Mouse (Mus musculus): Measurements from ENCODE around the gene Npsr1. TPM values are rescaled to one million over a fixed set of nuclear protein-coding genes. Genes with fewer than 3 reads are reported as not detected.

Npsr1 gene
- total RNA-seq (2012; rRNA removed), result 0.13 and 0.38 TPM in 2 replicates
- 0.13 TPM in 1 of 2 replicates, not detected in the other for total RNA-seq (2014; rRNA removed)
- not detected in 2 replicates for polyA plus RNA-seq (2012; ENCODE audit: insufficient read length, low read depth)

DNA sequence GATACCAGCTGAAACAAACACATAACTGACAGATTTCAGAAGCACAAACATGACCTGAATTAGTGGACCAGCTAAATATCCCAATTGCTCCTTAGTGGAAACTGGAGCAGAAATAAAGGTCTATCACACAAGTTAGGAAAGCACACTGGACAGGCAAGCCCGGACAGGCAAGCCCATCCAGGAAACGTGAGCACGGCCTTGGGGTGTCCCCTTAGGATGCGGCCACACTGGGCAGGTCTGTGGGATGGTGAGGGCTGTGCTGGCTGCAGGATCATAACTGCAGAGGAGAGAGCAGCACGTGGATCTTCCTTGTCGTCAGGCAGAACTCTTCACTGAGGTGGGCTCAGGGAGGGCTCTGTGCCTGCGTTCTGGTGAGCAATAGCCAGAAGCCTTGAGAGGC is at the start of gene Npsr1:
TSS of gene Npsr1 (plus strand) at position 301 of the 400 bp plus-strand sequence.
- TF ChIP-seq CHD1 (IDR thresholded peaks at IDR 0.05; ENCODE audit: low read depth, low read length), result no peak
- TF ChIP-seq POLR2A (IDR thresholded peaks at IDR 0.05; ENCODE audit: low read depth, low read length), result no peak
- no peak for TF ChIP-seq NELFE (IDR thresholded peaks at IDR 0.05; ENCODE audit: low read depth, low read length)
- no peak for TF ChIP-seq KAT2A (IDR thresholded peaks at IDR 0.05; ENCODE audit: insufficient replicate concordance, low read length)
- peak; percentile 77 for TF ChIP-seq BHLHE40 (IDR thresholded peaks at IDR 0.05; ENCODE audit: low read depth, low read length)
- no peak for TF ChIP-seq ZKSCAN1 (IDR thresholded peaks at IDR 0.05; ENCODE audit: borderline replicate concordance, low read depth, low read length)
- Histone ChIP-seq H3K79me2 (replicated peaks; ENCODE audit: control insufficient read depth, extremely low read depth, insufficient read depth, poor library complexity, severe bottlenecking) (no peaks in the 10 kb centered on the region), H3K4me1 (ENCODE audit: control insufficient read depth in 1 of 2, insufficient read depth in 2 of 2) (peaks cover 17 to 33% of the 10 kb centered on the region in 2 experiments), H3K4me3 (replicated peaks in 1 of 3; ENCODE audit: low read depth in 2 of 3, low read length in 2 of 3, poor library complexity in 1 of 3) (peak within 1 kb of the TSS in 2 of 3 experiments; percentile 6 to 26), H3K27me3 (replicated peaks) (no peaks in the 10 kb centered on the region), H3K9ac (ENCODE audit: insufficient read depth, low read depth) (peak within 1 kb of the TSS; percentile 52; the same call in 1 of the 2 replicates), H3K4me2 (ENCODE audit: insufficient read depth, low read depth, poor library complexity, severe bottlenecking) (peak within 1 kb of the TSS; percentile 59), H3K36me3 (replicated peaks in 1 of 2; ENCODE audit: control insufficient read depth in 1 of 2, insufficient read depth in 1 of 2, low read length in 1 of 2) (no peaks in the 10 kb centered on the region), H3K27ac (ENCODE audit: insufficient read depth, low read depth) (peak within 1 kb of the TSS; percentile 50; the same call in 1 of the 2 replicates), H3K9me3 (replicated peaks; ENCODE audit: low read length) (no peaks in the 10 kb centered on the region)
- in situ Hi-C loops (cut with MboI; ENCODE audit: low pct_ligation_motif_present, low pct_unique_long_range_greater_than_20kb, low sequenced_read_pairs) (no loop called here), dilution Hi-C loops (cut with MboI; ENCODE audit: extremely low pct_ligation_motif_present, extremely low pct_unique_long_range_greater_than_20kb, low sequenced_read_pairs) (no loop called here)
- no peak for DNase-seq (ENCODE audit: extremely low read depth)

DNA sequence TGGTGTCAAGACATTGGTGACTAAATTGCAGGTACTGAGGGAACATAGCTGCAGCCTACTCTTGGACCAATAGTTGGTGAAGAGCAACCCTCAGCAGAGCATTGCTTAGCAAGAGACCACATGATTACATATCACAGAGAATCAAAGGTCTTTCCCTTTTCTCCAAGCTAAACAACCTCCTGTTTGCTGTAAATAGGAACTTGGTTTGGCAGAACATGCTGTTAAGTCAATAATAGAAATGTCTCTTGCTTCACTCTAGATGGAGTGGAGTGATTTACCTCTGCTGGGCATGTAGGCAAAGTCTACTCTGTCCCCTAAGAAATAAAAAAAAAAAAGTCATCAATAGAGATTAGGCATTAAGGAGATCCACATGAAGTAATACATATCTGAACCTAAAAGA is 46.3 kb upstream of the Npsr1 start:
- Histone ChIP-seq H3K27ac (ENCODE audit: insufficient read depth, low read depth) (no peak overlapping the region), H3K36me3 (replicated peaks in 1 of 2; ENCODE audit: control insufficient read depth in 1 of 2, insufficient read depth in 1 of 2, low read length in 1 of 2) (no peaks in the 10 kb centered on the region), H3K9ac (ENCODE audit: insufficient read depth, low read depth) (no peak overlapping the region), H3K27me3 (replicated peaks) (no peaks in the 10 kb centered on the region), H3K4me3 (replicated peaks in 1 of 3; ENCODE audit: low read depth in 2 of 3, low read length in 2 of 3, poor library complexity in 1 of 3) (no peak overlapping the region), H3K4me1 (ENCODE audit: control insufficient read depth in 1 of 2, insufficient read depth in 2 of 2) (no peaks in the 10 kb centered on the region), H3K9me3 (replicated peaks; ENCODE audit: low read length) (no peaks in the 10 kb centered on the region), H3K79me2 (replicated peaks; ENCODE audit: control insufficient read depth, extremely low read depth, insufficient read depth, poor library complexity, severe bottlenecking) (no peaks in the 10 kb centered on the region), H3K4me2 (ENCODE audit: insufficient read depth, low read depth, poor library complexity, severe bottlenecking) (no peak overlapping the region)
- TF ChIP-seq E2F4 (IDR thresholded peaks at IDR 0.05; ENCODE audit: insufficient replicate concordance, low read depth, low read length) (no peak), MXI1 (IDR thresholded peaks at IDR 0.05; ENCODE audit: low read depth, low read length) (no peak), NELFE (IDR thresholded peaks at IDR 0.05; ENCODE audit: low read depth, low read length) (no peak), BHLHE40 (IDR thresholded peaks at IDR 0.05; ENCODE audit: low read depth, low read length) (no peak), TCF12 (IDR thresholded peaks at IDR 0.05; ENCODE audit: low read depth, low read length) (no peak), KAT2A (IDR thresholded peaks at IDR 0.05; ENCODE audit: insufficient replicate concordance, low read length) (no peak), NRF1 (IDR thresholded peaks at IDR 0.05; ENCODE audit: low read depth, low read length) (no peak), EP300 (IDR thresholded peaks at IDR 0.05; ENCODE audit: low read length) (no peak), MEF2A (IDR thresholded peaks at IDR 0.05; ENCODE audit: borderline replicate concordance, low read depth, low read length) (no peak), TBP (conservative IDR thresholded peaks at IDR 0.05; ENCODE audit: low read depth, low read length) (no peak)
- in situ Hi-C loops (cut with MboI; ENCODE audit: low pct_ligation_motif_present, low pct_unique_long_range_greater_than_20kb, low sequenced_read_pairs) (no loop called here), dilution Hi-C loops (cut with MboI; ENCODE audit: extremely low pct_ligation_motif_present, extremely low pct_unique_long_range_greater_than_20kb, low sequenced_read_pairs) (no loop called here)
- no peak for DNase-seq (ENCODE audit: extremely low read depth)

DNA sequence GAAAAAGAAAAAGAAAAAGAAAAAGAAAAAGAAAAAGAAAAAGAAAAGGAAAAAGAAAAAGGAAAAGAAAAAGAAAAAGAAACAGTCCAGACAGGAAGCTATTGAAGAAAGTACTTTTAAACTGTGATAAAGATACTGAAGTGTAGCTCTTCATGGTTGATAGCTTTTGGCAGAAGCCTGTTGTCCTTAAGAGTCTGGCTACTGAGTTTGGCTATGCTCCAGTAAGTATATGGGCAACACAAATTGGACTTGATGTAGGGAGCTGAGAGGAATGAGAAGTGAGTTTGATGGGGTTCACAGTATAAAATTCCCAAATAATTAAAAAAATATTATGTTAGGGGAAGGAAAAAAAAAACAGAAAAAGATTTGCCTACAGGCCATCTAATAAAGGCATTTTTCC is 34.5 kb upstream of the Npsr1 start:
- no peak overlapping the region for H3K27ac ChIP-seq (ENCODE audit: insufficient read depth, low read depth)
- no peaks in the 10 kb centered on the region for H3K4me1 ChIP-seq (ENCODE audit: control insufficient read depth in 1 of 2, insufficient read depth in 2 of 2)
- H3K9ac ChIP-seq (ENCODE audit: insufficient read depth, low read depth), result no peak overlapping the region
- no peaks in the 10 kb centered on the region for H3K27me3 ChIP-seq (replicated peaks)
- no peak overlapping the region for H3K4me2 ChIP-seq (ENCODE audit: insufficient read depth, low read depth, poor library complexity, severe bottlenecking)
- dilution Hi-C loops (cut with MboI; ENCODE audit: extremely low pct_ligation_motif_present, extremely low pct_unique_long_range_greater_than_20kb, low sequenced_read_pairs) (no loop called here), in situ Hi-C loops (cut with MboI; ENCODE audit: low pct_ligation_motif_present, low pct_unique_long_range_greater_than_20kb, low sequenced_read_pairs) (no loop called here)
- no peak overlapping the region for H3K4me3 ChIP-seq (replicated peaks in 1 of 3; ENCODE audit: low read depth in 2 of 3, low read length in 2 of 3, poor library complexity in 1 of 3)
- no peaks in the 10 kb centered on the region for H3K36me3 ChIP-seq (replicated peaks in 1 of 2; ENCODE audit: control insufficient read depth in 1 of 2, insufficient read depth in 1 of 2, low read length in 1 of 2)
- no peak for DNase-seq (ENCODE audit: extremely low read depth)
- no peaks in the 10 kb centered on the region for H3K79me2 ChIP-seq (replicated peaks; ENCODE audit: control insufficient read depth, extremely low read depth, insufficient read depth, poor library complexity, severe bottlenecking)
- TF ChIP-seq CHD1 (IDR thresholded peaks at IDR 0.05; ENCODE audit: low read depth, low read length) (no peak), POLR2AphosphoS2 (IDR thresholded peaks at IDR 0.05; ENCODE audit: low read depth, low read length) (no peak), ETS1 (conservative IDR thresholded peaks at IDR 0.05; ENCODE audit: low read depth, low read length) (no peak), HCFC1 (IDR thresholded peaks at IDR 0.05; ENCODE audit: low read depth, low read length) (no peak), POLR2A (IDR thresholded peaks at IDR 0.05; ENCODE audit: low read depth, low read length) (no peak), CTCF (conservative IDR thresholded peaks at IDR 0.05 in 1 of 2, IDR thresholded peaks at IDR 0.05 in 1 of 2; ENCODE audit: low read depth in 2 of 2, low read length in 2 of 2) (no peak)
- no peaks in the 10 kb centered on the region for H3K9me3 ChIP-seq (replicated peaks; ENCODE audit: low read length)

Data from CH12.LX (cell line).